Mouse (Mus musculus): ENCODE measurements around the gene Slc11a1.

Gene Slc11a1

GRCm38 (mm10) chr1:74387386-74387988, 12.5 kb downstream of the Slc11a1 start:
- no peak for DNase-seq (ENCODE audit: low spot score)

- DNase-seq (ENCODE audit: low spot score) = no peak
These were observed 13.5 kb downstream of the Slc11a1 start for GRCm38 (mm10) chr1:74388398-74388920.

GRCm38 (mm10) chr1:74389831-74390286, 14.9 kb downstream of the Slc11a1 start:
- DNase-seq (ENCODE audit: low spot score) = peak; percentile 49

GRCm38 (mm10) chr1:74390287-74390906, 15.4 kb downstream of the Slc11a1 start:
- DNase-seq (ENCODE audit: low spot score) = peak; percentile 63

GRCm38 (mm10) chr1:74390924-74391748, 16.1 kb downstream of the Slc11a1 start, which contains the start of gene Ctdsp1:
Ctdsp1 (plus strand) TSS chr1:74391509.
- peak; percentile 98 for DNase-seq (ENCODE audit: low spot score)

- peak; percentile 83 for DNase-seq (ENCODE audit: low spot score)
These were observed 16.9 kb downstream of the Slc11a1 start for GRCm38 (mm10) chr1:74391844-74392441.

- DNase-seq (ENCODE audit: low spot score) = peak; percentile 25
These were observed 17.5 kb downstream of the Slc11a1 start for GRCm38 (mm10) chr1:74392446-74392994.

- no peak for DNase-seq (ENCODE audit: low spot score)
These were observed 18.0 kb downstream of the Slc11a1 start for GRCm38 (mm10) chr1:74393010-74393409.

- DNase-seq (ENCODE audit: low spot score) = no peak
These were observed 18.7 kb downstream of the Slc11a1 start for GRCm38 (mm10) chr1:74393697-74394096.

GRCm38 (mm10) chr1:74394311-74394710, 19.3 kb downstream of the Slc11a1 start:
- DNase-seq (ENCODE audit: low spot score) = no peak

GRCm38 (mm10) chr1:74394858-74395257, 19.9 kb downstream of the Slc11a1 start:
- no peak for DNase-seq (ENCODE audit: low spot score)

GRCm38 (mm10) chr1:74395290-74395689, 20.3 kb downstream of the Slc11a1 start:
- DNase-seq (ENCODE audit: low spot score) = no peak

- peak; percentile 37 for DNase-seq (ENCODE audit: low spot score)
These were observed 21.6 kb downstream of the Slc11a1 start for GRCm38 (mm10) chr1:74396456-74397222.

- peak; percentile 100 for DNase-seq (ENCODE audit: low spot score)
These were observed 22.4 kb downstream of the Slc11a1 start for GRCm38 (mm10) chr1:74397268-74397918.

GRCm38 (mm10) chr1:74397919-74398451, 23.0 kb downstream of the Slc11a1 start:
- DNase-seq (ENCODE audit: low spot score) = peak; percentile 70

- no peak for DNase-seq (ENCODE audit: low spot score)
These were observed 25.5 kb downstream of the Slc11a1 start for GRCm38 (mm10) chr1:74400531-74400930.

GRCm38 (mm10) chr1:74401015-74401702, 26.2 kb downstream of the Slc11a1 start:
- DNase-seq (ENCODE audit: low spot score) = no peak

GRCm38 (mm10) chr1:74404206-74404605, 29.2 kb downstream of the Slc11a1 start:
- no peak for DNase-seq (ENCODE audit: low spot score)
